Mouse (Mus musculus) stomach, postnatal 0 days (tissue): ENCODE data around the gene Strn. TPM values are rescaled to one million over a fixed set of nuclear protein-coding genes. Genes with fewer than 3 reads are reported as not detected.

Experiments
- ATAC-seq: fragments of 200-750 bp; cut with Nextera tagmentation; 2 replicates; pipeline ENCODE4 v1.8.0; 2017; ENCODE audit not compliant: low FRiP score, low TSS enrichment
- DNase-seq: peaks from one replicate; pipeline ENCODE4 v3.0.0-alpha.2; 2016; ENCODE audit warnings: low spot score
- H3K27ac ChIP-seq: fragments of 300-500 bp; sonication (generic); replicated peaks from 2 replicates; pipeline ENCODE4 v1.5.1; 2014; ENCODE audit warnings: mild to moderate bottlenecking, control low read depth
- H3K27me3 ChIP-seq: fragments of 300-500 bp; sonication (generic); 2 replicates; pipeline ENCODE4 v1.6.1; 2014; ENCODE audit warnings: low read length; ENCODE audit not compliant: control insufficient read depth, insufficient read depth
- H3K36me3 ChIP-seq: fragments of 300-500 bp; sonication (generic); 2 replicates; pipeline ENCODE4 v1.6.1; 2014; ENCODE audit warnings: low read length, mixed read lengths; ENCODE audit not compliant: control insufficient read depth, insufficient read depth
- H3K4me1 ChIP-seq: fragments of 300-500 bp; sonication (generic); replicated peaks from 2 replicates; pipeline ENCODE4 v1.6.1; 2014; ENCODE audit warnings: antibody characterized with exemption; ENCODE audit not compliant: control insufficient read depth, insufficient read depth
- H3K4me2 ChIP-seq: fragments of 300-500 bp; sonication (generic); replicated peaks from 2 replicates; pipeline ENCODE4 v1.6.1; 2014; ENCODE audit warnings: low read depth, mild to moderate bottlenecking, control low read depth, moderate library complexity
- H3K4me3 ChIP-seq: fragments of 300-500 bp; sonication (generic); 2 replicates; pipeline ENCODE4 v1.5.1; 2014; ENCODE audit warnings: low read depth, low read length, control low read depth
- H3K9ac ChIP-seq: fragments of 300-500 bp; sonication (generic); 2 replicates; pipeline ENCODE4 v1.6.1; 2014; ENCODE audit warnings: mild to moderate bottlenecking, low read length, control low read depth, mixed read lengths
- H3K9me3 ChIP-seq: fragments of 300-500 bp; sonication (generic); 2 replicates; pipeline ENCODE4 v1.6.1; 2016; ENCODE audit warnings: low read length; ENCODE audit not compliant: control insufficient read depth
- CTCF ChIP-seq: IDR thresholded peaks from 2 replicates; pipeline ENCODE4 v1.5.1; 2016; ENCODE audit warnings: antibody characterized with exemption, low read depth, mild to moderate bottlenecking, moderate library complexity
- EP300 ChIP-seq: optimal IDR thresholded peaks from 2 replicates; pipeline ENCODE3; 2016; ENCODE audit warnings: antibody characterized with exemption
- WGBS: fragments of 180-500 bp; shearing (Covaris S2); extraction: QIAGEN DNeasy Blood & Tissue Kit; methylation state at CpG from one replicate; pipeline ENCODE4 v1.1.7; 2014; 5-methylcytosine and 5-hydroxymethylcytosine counted together
- polyA plus RNA-seq: library from polyadenylated mRNA; unstranded; fragments of >200 nt; fragmentation: Nextera tagmentation; extraction: Ambion mirVana; gene quantifications from 2 replicates; pipeline ENCODE4 v1.2.1, GENCODE M21; 2015

Gene Strn
- polyA plus RNA-seq, 1 experiment from 2014 or later: 3.3 TPM

DNA sequence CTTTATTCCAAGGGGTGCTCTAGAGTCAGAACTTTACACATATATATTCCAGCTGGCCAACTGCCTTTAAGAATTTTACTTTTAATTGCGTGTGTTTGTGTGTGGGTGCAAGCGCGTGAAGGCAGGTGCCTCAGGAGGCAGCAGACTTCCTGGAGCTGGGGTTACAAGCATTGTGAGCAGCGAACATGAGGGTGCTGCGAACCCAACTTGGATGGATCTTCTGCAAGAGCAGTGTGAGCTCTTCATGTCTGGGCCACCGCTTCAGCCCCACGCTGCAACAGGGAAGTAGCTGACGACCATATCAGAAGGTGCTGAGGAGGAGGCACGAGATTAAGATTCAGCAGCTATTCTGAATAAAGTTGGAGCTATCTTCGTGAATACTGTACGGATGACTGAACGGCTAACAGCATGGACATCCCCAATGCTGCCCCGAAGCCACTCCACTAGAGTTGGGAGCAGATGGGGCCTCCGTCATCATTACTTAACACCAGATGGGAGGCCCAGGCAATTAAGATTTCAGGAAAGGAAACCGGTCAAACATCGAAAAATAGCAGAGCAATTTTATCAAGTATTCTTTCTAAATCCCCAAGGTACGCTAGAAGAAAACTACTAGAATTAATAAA lies 93.0 kb downstream of the Strn start:
- Histone ChIP-seq H3K27ac (no peak overlapping the region), H3K9me3 (no peaks in the 10 kb centered on the region), H3K4me3 (no peak overlapping the region), H3K4me1 (no peaks in the 10 kb centered on the region), H3K27me3 (no peaks in the 10 kb centered on the region), H3K4me2 (no peak overlapping the region), H3K36me3 (0 out of 2 replicates have a peak, but pooled peaks cover 2% of the 10 kb centered on the region), H3K9ac (no peak overlapping the region)
- TF ChIP-seq CTCF (no peak), EP300 (no peak)
- ATAC-seq (no peak), DNase-seq (no peak)
- WGBS: 92% methylated on average over 17 of the region's 17 CpGs

DNA sequence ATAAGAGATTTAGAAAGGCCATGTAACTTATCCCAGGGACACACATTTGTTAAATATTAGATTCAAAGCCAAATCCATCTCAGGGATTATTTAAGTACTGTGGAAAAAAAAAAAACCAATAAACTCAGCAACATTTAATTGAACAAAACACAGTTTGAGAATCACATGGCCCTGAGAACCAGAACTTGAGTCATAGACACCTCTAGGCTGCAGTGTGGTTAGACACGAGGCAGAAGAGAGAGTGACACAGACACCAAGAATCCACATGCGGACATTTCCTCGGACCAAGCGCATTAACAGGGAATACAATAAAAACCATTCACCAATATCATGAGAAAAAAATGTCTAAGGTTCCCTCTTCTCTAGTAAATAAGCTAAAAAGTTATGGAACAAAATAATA lies 94.7 kb downstream of the Strn start:
- H3K36me3 ChIP-seq: no peaks in the 10 kb centered on the region
- ATAC-seq: no peak
- no peak overlapping the region for H3K4me2 ChIP-seq
- no peak overlapping the region for H3K27ac ChIP-seq
- H3K4me3 ChIP-seq: no peak overlapping the region
- H3K4me1 ChIP-seq: no peaks in the 10 kb centered on the region
- no peak for DNase-seq
- H3K9ac ChIP-seq: no peak overlapping the region
- H3K9me3 ChIP-seq: no peaks in the 10 kb centered on the region
- WGBS: 91% methylated on average over 4 of the region's 4 CpGs
- no peak for TF ChIP-seq EP300
- no peak for TF ChIP-seq CTCF
- no peaks in the 10 kb centered on the region for H3K27me3 ChIP-seq

DNA sequence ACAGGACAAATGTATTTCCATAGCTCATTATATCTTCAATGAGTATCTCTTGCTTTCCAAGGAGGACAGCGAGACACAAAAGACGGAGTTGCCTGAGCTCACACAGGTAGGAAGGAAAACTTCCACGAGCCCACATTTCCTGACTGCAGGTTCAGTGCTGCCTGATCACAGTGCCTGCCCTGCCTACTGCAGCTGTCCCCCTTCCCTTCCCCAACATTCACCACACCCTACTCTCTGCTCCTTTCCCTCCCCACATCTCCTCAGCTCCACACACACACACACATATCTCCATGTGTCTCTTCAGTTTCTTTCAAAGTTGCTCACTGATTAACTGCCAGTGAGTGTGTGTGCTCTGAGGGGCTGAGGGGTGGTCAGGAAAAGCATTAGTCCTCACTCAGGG lies 96.6 kb downstream of the Strn start:
- Histone ChIP-seq H3K27ac (no peak overlapping the region), H3K4me2 (no peak overlapping the region), H3K4me1 (no peaks in the 10 kb centered on the region), H3K4me3 (no peak overlapping the region), H3K36me3 (no peaks in the 10 kb centered on the region), H3K9ac (no peak overlapping the region), H3K27me3 (no peaks in the 10 kb centered on the region), H3K9me3 (no peaks in the 10 kb centered on the region)
- no peak for TF ChIP-seq EP300
- DNase-seq (no peak), ATAC-seq (no peak)
- WGBS: 91% methylated on average over 3 of the region's 3 CpGs

- Histone ChIP-seq H3K9ac (no peak overlapping the region), H3K4me3 (no peak overlapping the region), H3K9me3 (no peaks in the 10 kb centered on the region), H3K36me3 (no peaks in the 10 kb centered on the region), H3K27me3 (no peaks in the 10 kb centered on the region), H3K4me1 (no peaks in the 10 kb centered on the region), H3K4me2 (no peak overlapping the region), H3K27ac (no peak overlapping the region)
- TF ChIP-seq EP300 (no peak), CTCF (no peak)
- WGBS: 53% methylated on average over 6 of the region's 6 CpGs
- ATAC-seq (no peak), DNase-seq (no peak)
Observed at GRCm38 (mm10) chr17:78639099-78639498, 97.9 kb downstream of the Strn start.

GRCm38 (mm10) chr17:78637140-78637539 lies 99.9 kb downstream of the Strn start:
- WGBS: 95% methylated on average over 7 of the region's 7 CpGs
- Histone ChIP-seq H3K9me3 (no peaks in the 10 kb centered on the region), H3K36me3 (no peaks in the 10 kb centered on the region), H3K4me1 (no peaks in the 10 kb centered on the region), H3K4me2 (no peak overlapping the region), H3K4me3 (no peak overlapping the region), H3K27me3 (no peaks in the 10 kb centered on the region), H3K9ac (no peak overlapping the region), H3K27ac (no peak overlapping the region)
- ATAC-seq: no peak
- TF ChIP-seq EP300 (no peak), CTCF (no peak)
- DNase-seq: no peak

DNA sequence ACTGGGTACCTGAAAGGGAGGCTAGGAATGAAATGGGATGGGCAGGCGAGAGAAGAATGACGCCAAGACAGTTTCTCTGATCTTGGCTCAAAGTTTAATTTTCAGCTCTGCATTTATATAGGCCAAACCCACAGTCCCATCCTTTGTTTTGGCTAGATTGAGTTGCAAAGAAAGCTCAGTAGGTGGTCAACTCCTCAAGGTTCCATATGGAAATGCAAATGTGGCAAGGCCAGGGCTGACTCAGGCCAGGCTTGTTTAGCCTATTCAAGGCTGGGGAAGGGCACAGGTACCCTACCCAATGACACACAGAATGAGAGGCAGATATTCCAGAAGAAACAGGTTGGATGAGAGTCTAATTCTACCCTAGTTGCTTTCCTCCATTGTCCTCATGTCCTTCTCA lies 101.4 kb downstream of the Strn start:
- TF ChIP-seq CTCF (no peak), EP300 (no peak)
- no peak for DNase-seq
- ATAC-seq: no peak
- Histone ChIP-seq H3K4me3 (no peak overlapping the region), H3K9me3 (no peaks in the 10 kb centered on the region), H3K27ac (no peak overlapping the region), H3K4me1 (no peaks in the 10 kb centered on the region), H3K27me3 (no peaks in the 10 kb centered on the region), H3K9ac (no peak overlapping the region), H3K4me2 (no peak overlapping the region), H3K36me3 (no peaks in the 10 kb centered on the region)
- WGBS: 82% methylated on average over 2 of the region's 2 CpGs
